Mouse (Mus musculus): ENCODE measurements around the gene Zfp616. TPM values are rescaled to one million over a fixed set of nuclear protein-coding genes. Genes with fewer than 3 reads are reported as not detected.

The Zfp616 gene
- not detected in 2 replicates for total RNA-seq (2014; rRNA removed)
- polyA plus RNA-seq (2015; fragmentation: Nextera tagmentation; extraction: Ambion mirVana) = not detected in 2 replicates

DNA sequence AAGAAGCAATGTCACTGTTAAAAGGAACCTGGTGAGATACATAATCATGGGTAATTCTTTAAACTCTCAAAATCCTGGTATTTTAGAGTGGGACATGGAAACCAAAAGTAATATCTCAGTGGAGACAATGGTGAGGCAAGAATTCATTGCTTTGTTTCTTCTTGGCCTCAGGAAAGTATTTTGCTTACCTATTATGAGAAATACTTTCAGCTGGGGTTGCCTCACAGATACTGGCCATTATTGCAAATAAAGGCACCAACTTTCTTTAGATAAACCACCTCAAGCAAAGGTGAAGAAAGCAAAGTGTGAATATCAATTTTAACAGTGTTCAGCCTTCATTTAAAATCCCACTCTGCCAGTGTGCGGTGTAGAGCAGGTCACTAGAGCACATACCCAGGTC, at the start of gene Zfp616:
TSS of gene Zfp616 (plus strand) at position 301 of the 400 bp plus-strand sequence.
- H3K36me3 ChIP-seq (ENCODE audit: insufficient read depth) = no peaks in the 10 kb centered on the region
- WGBS = 94% methylated on average over 1 of the region's 1 CpGs
- no peak for TF ChIP-seq CTCF (IDR thresholded peaks at IDR 0.05; ENCODE audit: low read depth)
- no peaks in the 10 kb centered on the region for H3K4me1 ChIP-seq (ENCODE audit: insufficient read depth)
- H3K27ac ChIP-seq (ENCODE audit: low read depth, low read length) = no peak within 1 kb of the TSS
- DNase-seq = no peak
- H3K27me3 ChIP-seq (ENCODE audit: insufficient read depth, low read length) = no peaks in the 10 kb centered on the region
- H3K4me3 ChIP-seq (ENCODE audit: low read depth, low read length) = no peak within 1 kb of the TSS
- no peak for ATAC-seq
- no peak within 1 kb of the TSS for H3K9ac ChIP-seq
- no peaks in the 10 kb centered on the region for H3K9me3 ChIP-seq (ENCODE audit: low read length)
- H3K4me2 ChIP-seq (ENCODE audit: low read depth) = no peak within 1 kb of the TSS

DNA sequence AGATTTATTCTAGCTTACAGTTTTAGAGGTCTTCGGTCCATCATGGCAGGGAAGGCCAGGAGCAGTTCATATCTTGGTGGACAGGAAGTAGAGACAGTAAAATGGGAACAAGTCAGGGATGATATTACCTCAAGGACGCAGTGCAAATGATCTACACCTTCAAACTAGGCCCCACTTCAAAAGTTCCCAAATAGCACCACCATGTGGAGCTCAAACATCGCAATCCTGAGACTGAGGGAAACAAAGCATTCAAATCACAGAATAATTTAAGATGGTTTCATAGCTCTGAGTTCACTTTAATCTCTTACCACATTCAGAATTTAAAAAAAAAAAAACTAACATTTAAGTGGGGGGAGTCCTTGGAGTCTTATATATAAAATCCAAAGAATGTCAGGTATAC, 18.4 kb upstream of the Zfp616 start:
- Histone ChIP-seq H3K9me3 (ENCODE audit: low read length) (0 out of 2 replicates have a peak, but pooled peaks cover 6% of the 10 kb centered on the region), H3K4me1 (ENCODE audit: insufficient read depth) (no peaks in the 10 kb centered on the region), H3K4me2 (ENCODE audit: low read depth) (no peak overlapping the region), H3K36me3 (ENCODE audit: insufficient read depth) (no peaks in the 10 kb centered on the region), H3K27ac (ENCODE audit: low read depth, low read length) (no peak overlapping the region), H3K4me3 (ENCODE audit: low read depth, low read length) (no peak overlapping the region), H3K9ac (no peak overlapping the region), H3K27me3 (ENCODE audit: insufficient read depth, low read length) (no peaks in the 10 kb centered on the region)
- TF ChIP-seq CTCF (IDR thresholded peaks at IDR 0.05; ENCODE audit: low read depth) = no peak
- no peak for DNase-seq
- WGBS = 70% methylated on average over 3 of the region's 3 CpGs
- ATAC-seq = no peak

DNA sequence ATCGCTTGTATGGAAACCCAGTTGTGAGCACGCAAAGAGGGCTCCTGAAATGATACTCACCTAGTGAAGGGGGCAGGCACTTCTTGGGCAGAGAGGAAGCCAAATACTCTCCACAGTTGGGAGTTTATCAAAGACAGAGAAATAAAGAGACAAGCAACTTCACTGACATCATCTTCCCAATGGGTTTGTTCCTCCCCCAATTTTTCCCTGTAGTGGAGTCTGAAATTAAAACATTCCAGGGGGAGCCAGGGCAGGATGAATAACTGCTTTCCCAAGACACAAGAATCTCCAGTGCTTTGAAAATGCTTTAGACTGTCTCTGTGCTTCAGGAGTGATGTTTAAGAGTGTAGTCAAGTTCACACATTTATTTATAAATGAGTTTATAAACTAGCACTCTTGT, 13.3 kb upstream of the Zfp616 start, which contains the start of the genes Olfr139 and Olfr399:
TSS of gene Olfr139 (minus strand) at position 101 of the 400 bp plus-strand sequence.
TSS of gene Olfr399 (minus strand) at position 165 of the 400 bp plus-strand sequence.
- WGBS = 81% methylated on average over 2 of the region's 2 CpGs
- H3K9me3 ChIP-seq (ENCODE audit: low read length) = 0 out of 2 replicates have a peak, but pooled peaks cover 6% of the 10 kb centered on the region
- ATAC-seq = no peak

DNA sequence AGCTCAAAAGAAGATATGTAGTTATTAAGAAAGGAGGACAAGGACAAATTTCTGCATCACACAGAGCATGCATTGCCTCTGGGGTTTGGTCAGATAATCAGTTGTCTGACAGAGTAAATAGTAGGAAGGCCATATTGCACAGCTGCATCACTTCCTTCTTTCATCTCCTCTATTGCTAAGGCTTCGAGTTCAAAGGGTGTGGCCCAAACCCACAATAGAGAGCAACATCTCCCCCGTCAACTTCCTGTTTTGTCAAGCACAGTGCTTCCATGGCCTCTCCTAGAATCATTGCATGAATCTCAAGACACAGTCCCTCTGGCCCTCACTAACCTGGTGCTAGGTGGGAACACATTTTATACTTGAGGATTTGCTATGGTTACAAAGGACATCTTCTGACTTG, 31.0 kb downstream of the Zfp616 start:
- no peak overlapping the region for H3K4me2 ChIP-seq (ENCODE audit: low read depth)
- no peak for DNase-seq
- no peaks in the 10 kb centered on the region for H3K36me3 ChIP-seq (ENCODE audit: insufficient read depth)
- WGBS = 80% methylated on average over 2 of the region's 2 CpGs
- no peak for ATAC-seq
- no peaks in the 10 kb centered on the region for H3K4me1 ChIP-seq (ENCODE audit: insufficient read depth)
- H3K27ac ChIP-seq (ENCODE audit: low read depth, low read length) = no peak overlapping the region
- no peak overlapping the region for H3K9ac ChIP-seq
- no peaks in the 10 kb centered on the region for H3K27me3 ChIP-seq (ENCODE audit: insufficient read depth, low read length)
- H3K4me3 ChIP-seq (ENCODE audit: low read depth, low read length) = no peak overlapping the region
- TF ChIP-seq CTCF (IDR thresholded peaks at IDR 0.05; ENCODE audit: low read depth) = no peak
- peaks cover 3% of the 10 kb centered on the region; the same call in 1 of the 2 replicates for H3K9me3 ChIP-seq (ENCODE audit: low read length)

More for the DNA sequence above, 13.3 kb upstream of the Zfp616 start, which contains the start of the genes Olfr139 and Olfr399:
- no peaks in the 10 kb centered on the region for H3K36me3 ChIP-seq (ENCODE audit: insufficient read depth)
- TF ChIP-seq CTCF (IDR thresholded peaks at IDR 0.05; ENCODE audit: low read depth) = no peak
- H3K9ac ChIP-seq = no peak within 1 kb of the TSS
- H3K27me3 ChIP-seq (ENCODE audit: insufficient read depth, low read length) = no peaks in the 10 kb centered on the region
- H3K4me2 ChIP-seq (ENCODE audit: low read depth) = no peak within 1 kb of the TSS
- DNase-seq = no peak
- no peak within 1 kb of the TSS for H3K27ac ChIP-seq (ENCODE audit: low read depth, low read length)
- H3K4me1 ChIP-seq (ENCODE audit: insufficient read depth) = no peaks in the 10 kb centered on the region
- no peak within 1 kb of the TSS for H3K4me3 ChIP-seq (ENCODE audit: low read depth, low read length)

DNA sequence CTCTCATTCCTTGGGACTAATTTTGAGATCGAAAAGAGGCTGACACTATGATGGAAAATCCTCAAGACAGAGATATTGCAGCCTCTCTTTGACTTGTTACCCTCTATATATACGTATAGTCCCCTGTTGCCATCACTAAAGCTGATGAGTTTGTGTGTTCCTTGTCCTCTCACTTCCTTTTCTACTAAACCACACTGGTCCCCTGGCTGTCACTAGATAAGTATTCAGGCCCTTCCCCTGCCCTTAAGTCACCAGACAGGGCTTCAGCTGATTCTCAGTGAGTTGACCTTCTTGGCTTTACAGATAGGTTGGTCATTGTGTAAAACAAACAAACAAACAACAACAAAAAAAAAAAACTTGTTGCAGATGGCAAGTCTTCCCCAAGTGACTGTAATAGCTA, 31.8 kb downstream of the Zfp616 start:
- TF ChIP-seq CTCF (IDR thresholded peaks at IDR 0.05; ENCODE audit: low read depth) = no peak
- DNase-seq (no peak), ATAC-seq (no peak)
- no peak overlapping the region for H3K4me2 ChIP-seq (ENCODE audit: low read depth)
- H3K27ac ChIP-seq (ENCODE audit: low read depth, low read length) = no peak overlapping the region
- H3K4me1 ChIP-seq (ENCODE audit: insufficient read depth) = no peaks in the 10 kb centered on the region
- no peak overlapping the region for H3K4me3 ChIP-seq (ENCODE audit: low read depth, low read length)
- H3K27me3 ChIP-seq (ENCODE audit: insufficient read depth, low read length) = no peaks in the 10 kb centered on the region
- H3K9ac ChIP-seq = no peak overlapping the region
- 41% methylated on average over 2 of the region's 2 CpGs for WGBS
- peaks cover 3% of the 10 kb centered on the region; the same call in 1 of the 2 replicates for H3K9me3 ChIP-seq (ENCODE audit: low read length)
- H3K36me3 ChIP-seq (ENCODE audit: insufficient read depth) = no peaks in the 10 kb centered on the region

DNA sequence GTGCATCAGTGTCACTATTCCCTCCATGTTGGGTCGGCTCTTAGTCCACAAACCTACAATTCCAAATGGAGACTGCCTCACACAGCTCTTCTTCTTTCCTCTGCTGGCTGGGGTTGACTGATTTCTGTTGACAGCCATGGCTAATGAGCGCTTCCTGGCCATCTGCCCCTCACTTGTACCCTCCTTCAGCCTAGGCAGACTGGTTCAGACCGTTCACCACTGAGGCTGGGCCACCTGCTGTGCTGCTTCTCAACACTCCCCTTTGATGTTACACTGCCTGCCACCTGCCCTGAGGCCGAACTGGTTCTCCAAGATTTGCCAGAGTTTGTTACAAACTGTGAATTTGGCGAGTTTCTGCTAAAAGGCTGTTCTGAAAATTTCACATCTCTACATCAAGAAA, 35.3 kb downstream of the Zfp616 start:
- H3K9me3 ChIP-seq (ENCODE audit: low read length) = peaks cover 8% of the 10 kb centered on the region; the same call in 1 of the 2 replicates
- no peaks in the 10 kb centered on the region for H3K4me1 ChIP-seq (ENCODE audit: insufficient read depth)
- no peaks in the 10 kb centered on the region for H3K36me3 ChIP-seq (ENCODE audit: insufficient read depth)
- TF ChIP-seq CTCF (IDR thresholded peaks at IDR 0.05; ENCODE audit: low read depth) = no peak
- H3K9ac ChIP-seq = no peak overlapping the region
- no peak overlapping the region for H3K4me3 ChIP-seq (ENCODE audit: low read depth, low read length)
- H3K27ac ChIP-seq (ENCODE audit: low read depth, low read length) = no peak overlapping the region
- no peaks in the 10 kb centered on the region for H3K27me3 ChIP-seq (ENCODE audit: insufficient read depth, low read length)
- no peak for ATAC-seq
- DNase-seq = no peak
- 47% methylated on average over 5 of the region's 5 CpGs for WGBS
- no peak overlapping the region for H3K4me2 ChIP-seq (ENCODE audit: low read depth)

DNA sequence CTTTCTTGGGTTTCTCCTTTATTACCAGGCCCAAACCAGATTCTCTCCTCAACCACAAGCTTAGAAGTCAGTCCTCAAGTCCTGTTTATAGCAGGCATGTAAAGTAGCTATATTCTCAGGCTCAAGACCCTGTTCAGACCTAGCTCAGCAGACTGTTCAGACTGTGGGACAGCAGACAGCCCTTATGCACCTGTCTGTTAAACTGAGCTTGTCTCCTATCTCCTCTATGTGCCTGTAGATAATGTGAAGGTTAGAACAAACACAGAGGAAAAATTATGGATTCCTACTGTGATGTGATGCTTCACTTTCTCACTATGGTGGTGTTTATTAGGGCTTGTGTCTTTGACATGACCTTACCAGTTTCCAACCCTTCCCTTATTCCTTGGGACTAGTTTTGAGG, 43.7 kb downstream of the Zfp616 start, which contains the start of gene Olfr401:
TSS of gene Olfr401 (plus strand) at position 301 of the 400 bp plus-strand sequence.
- no peaks in the 10 kb centered on the region for H3K27me3 ChIP-seq (ENCODE audit: insufficient read depth, low read length)
- H3K4me3 ChIP-seq (ENCODE audit: low read depth, low read length) = no peak within 1 kb of the TSS
- ATAC-seq (no peak), DNase-seq (no peak)
- TF ChIP-seq CTCF (IDR thresholded peaks at IDR 0.05; ENCODE audit: low read depth) = no peak
- no peaks in the 10 kb centered on the region for H3K36me3 ChIP-seq (ENCODE audit: insufficient read depth)
- no peaks in the 10 kb centered on the region for H3K4me1 ChIP-seq (ENCODE audit: insufficient read depth)
- H3K4me2 ChIP-seq (ENCODE audit: low read depth) = no peak within 1 kb of the TSS
- no peak within 1 kb of the TSS for H3K9ac ChIP-seq
- H3K27ac ChIP-seq (ENCODE audit: low read depth, low read length) = no peak within 1 kb of the TSS
- no peaks in the 10 kb centered on the region for H3K9me3 ChIP-seq (ENCODE audit: low read length)

Other genes with a start within 250 kb of the Zfp616 start
- not detected in 2 replicates for gene Olfr393, start 218.5 kb upstream of the Zfp616 start, total RNA-seq (2014; rRNA removed)
- gene Olfr393, start 218.5 kb upstream of the Zfp616 start, polyA plus RNA-seq (2015; fragmentation: Nextera tagmentation; extraction: Ambion mirVana) = not detected in 2 replicates
- not detected in 2 replicates for gene Olfr394, start 179.2 kb upstream of the Zfp616 start, total RNA-seq (2014; rRNA removed)
- not detected in 2 replicates for gene Olfr394, start 179.2 kb upstream of the Zfp616 start, polyA plus RNA-seq (2015; fragmentation: Nextera tagmentation; extraction: Ambion mirVana)
- not detected in 2 replicates for gene Olfr395, start 160.7 kb upstream of the Zfp616 start, total RNA-seq (2014; rRNA removed)
- gene Olfr395, start 160.7 kb upstream of the Zfp616 start, polyA plus RNA-seq (2015; fragmentation: Nextera tagmentation; extraction: Ambion mirVana) = not detected in 2 replicates
- not detected in 2 replicates for gene Olfr23, start 133.3 kb upstream of the Zfp616 start, total RNA-seq (2014; rRNA removed)
- gene Olfr23, start 133.3 kb upstream of the Zfp616 start, polyA plus RNA-seq (2015; fragmentation: Nextera tagmentation; extraction: Ambion mirVana) = not detected in 2 replicates
- gene Olfr397, start 109.1 kb upstream of the Zfp616 start, total RNA-seq (2014; rRNA removed) = not detected in 2 replicates
- not detected in 2 replicates for gene Olfr397, start 109.1 kb upstream of the Zfp616 start, polyA plus RNA-seq (2015; fragmentation: Nextera tagmentation; extraction: Ambion mirVana)
- not detected in 2 replicates for gene Olfr398, start 79.5 kb upstream of the Zfp616 start, total RNA-seq (2014; rRNA removed)
- not detected in 2 replicates for gene Olfr398, start 79.5 kb upstream of the Zfp616 start, polyA plus RNA-seq (2015; fragmentation: Nextera tagmentation; extraction: Ambion mirVana)
- gene Olfr139, start 13.4 kb upstream of the Zfp616 start, total RNA-seq (2014; rRNA removed) = not detected in 2 replicates
- gene Olfr139, start 13.4 kb upstream of the Zfp616 start, polyA plus RNA-seq (2015; fragmentation: Nextera tagmentation; extraction: Ambion mirVana) = not detected in 2 replicates
- gene Olfr399, start 13.3 kb upstream of the Zfp616 start, total RNA-seq (2014; rRNA removed) = not detected in 2 replicates
- not detected in 2 replicates for gene Olfr399, start 13.3 kb upstream of the Zfp616 start, polyA plus RNA-seq (2015; fragmentation: Nextera tagmentation; extraction: Ambion mirVana)
- not detected in 2 replicates for gene Olfr401, start 43.8 kb downstream of the Zfp616 start, total RNA-seq (2014; rRNA removed)
- not detected in 2 replicates for gene Olfr401, start 43.8 kb downstream of the Zfp616 start, polyA plus RNA-seq (2015; fragmentation: Nextera tagmentation; extraction: Ambion mirVana)
- not detected in 2 replicates for gene Olfr402, start 83.6 kb downstream of the Zfp616 start, total RNA-seq (2014; rRNA removed)
- not detected in 2 replicates for gene Olfr402, start 83.6 kb downstream of the Zfp616 start, polyA plus RNA-seq (2015; fragmentation: Nextera tagmentation; extraction: Ambion mirVana)
- gene Olfr403, start 116.3 kb downstream of the Zfp616 start, total RNA-seq (2014; rRNA removed) = not detected in 2 replicates
- gene Olfr403, start 116.3 kb downstream of the Zfp616 start, polyA plus RNA-seq (2015; fragmentation: Nextera tagmentation; extraction: Ambion mirVana) = not detected in 2 replicates
- gene Olfr43, start 141.4 kb downstream of the Zfp616 start, total RNA-seq (2014; rRNA removed) = not detected in 2 replicates
- gene Olfr43, start 141.4 kb downstream of the Zfp616 start, polyA plus RNA-seq (2015; fragmentation: Nextera tagmentation; extraction: Ambion mirVana) = not detected in 2 replicates
- not detected in 2 replicates for gene Olfr406, start 189.9 kb downstream of the Zfp616 start, total RNA-seq (2014; rRNA removed)
- gene Olfr406, start 189.9 kb downstream of the Zfp616 start, polyA plus RNA-seq (2015; fragmentation: Nextera tagmentation; extraction: Ambion mirVana) = not detected in 2 replicates
- not detected in 2 replicates for gene Olfr59, start 213.8 kb downstream of the Zfp616 start, total RNA-seq (2014; rRNA removed)
- not detected in 2 replicates for gene Olfr59, start 213.8 kb downstream of the Zfp616 start, polyA plus RNA-seq (2015; fragmentation: Nextera tagmentation; extraction: Ambion mirVana)

Measured in forebrain, postnatal 0 days (tissue).